Mouse (Mus musculus) megakaryocyte progenitor cell, adult 5-6 weeks (primary cell): ENCODE results near the gene Bicd2. TPM values are rescaled to one million over a fixed set of nuclear protein-coding genes. Genes with fewer than 3 reads are reported as not detected.
A peak's percentile ranks its signal among the peaks of the same experiment; 100 is the strongest.

Source experiments
- ATAC-seq: replicated peaks from 2 replicates; pipeline ENCODE4 v1.8.0; 2016; ENCODE audit warnings: mild to moderate bottlenecking, moderate TSS enrichment, inconsistent platforms; ENCODE audit not compliant: poor library complexity
- total RNA-seq, 2 experiments: library from RNA; stranded (forward) in 1 of 2; stranded (reverse) in 1 of 2; fragments of 157-497, 149-512 nt in 1 of 2; fragments of 200-1000 nt in 1 of 2; gene quantifications; 2 replicates each; pipeline versions ENCODE4 v1.2.3 to v1.2.4; 2015 to 2017

The Bicd2 gene
- total RNA-seq, 2 experiments from 2014 or later, result 10.9 to 17.1 TPM

- ATAC-seq, result no peak
Observed at GRCm38 (mm10) chr13:49324871-49325270, 16.5 kb upstream of the Bicd2 start.

- peak; percentile 81 for ATAC-seq
Observed at GRCm38 (mm10) chr13:49326246-49327206, 14.9 kb upstream of the Bicd2 start.

GRCm38 (mm10) chr13:49328101-49328500, 13.3 kb upstream of the Bicd2 start:
- ATAC-seq, result no peak

DNA sequence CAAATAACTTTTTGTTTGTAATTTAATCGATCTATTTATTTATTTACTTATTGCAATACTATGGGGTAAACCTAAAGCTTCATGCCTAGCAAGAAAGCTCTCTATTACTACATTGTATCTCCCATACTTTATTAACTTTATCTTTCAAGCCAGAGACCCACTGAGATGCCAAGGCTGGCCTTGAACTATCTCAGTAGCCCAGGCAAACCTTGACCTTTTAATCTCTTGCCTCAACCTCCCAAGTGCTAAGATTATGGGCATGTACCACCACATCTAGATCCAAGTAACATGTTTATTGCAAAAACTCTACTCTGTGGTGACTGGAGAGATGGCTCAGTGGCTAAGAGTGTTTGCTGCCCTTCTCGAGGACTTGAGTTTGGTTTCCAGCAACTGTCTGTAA, 8.1 kb upstream of the Bicd2 start:
- peak; percentile 80 for ATAC-seq

DNA sequence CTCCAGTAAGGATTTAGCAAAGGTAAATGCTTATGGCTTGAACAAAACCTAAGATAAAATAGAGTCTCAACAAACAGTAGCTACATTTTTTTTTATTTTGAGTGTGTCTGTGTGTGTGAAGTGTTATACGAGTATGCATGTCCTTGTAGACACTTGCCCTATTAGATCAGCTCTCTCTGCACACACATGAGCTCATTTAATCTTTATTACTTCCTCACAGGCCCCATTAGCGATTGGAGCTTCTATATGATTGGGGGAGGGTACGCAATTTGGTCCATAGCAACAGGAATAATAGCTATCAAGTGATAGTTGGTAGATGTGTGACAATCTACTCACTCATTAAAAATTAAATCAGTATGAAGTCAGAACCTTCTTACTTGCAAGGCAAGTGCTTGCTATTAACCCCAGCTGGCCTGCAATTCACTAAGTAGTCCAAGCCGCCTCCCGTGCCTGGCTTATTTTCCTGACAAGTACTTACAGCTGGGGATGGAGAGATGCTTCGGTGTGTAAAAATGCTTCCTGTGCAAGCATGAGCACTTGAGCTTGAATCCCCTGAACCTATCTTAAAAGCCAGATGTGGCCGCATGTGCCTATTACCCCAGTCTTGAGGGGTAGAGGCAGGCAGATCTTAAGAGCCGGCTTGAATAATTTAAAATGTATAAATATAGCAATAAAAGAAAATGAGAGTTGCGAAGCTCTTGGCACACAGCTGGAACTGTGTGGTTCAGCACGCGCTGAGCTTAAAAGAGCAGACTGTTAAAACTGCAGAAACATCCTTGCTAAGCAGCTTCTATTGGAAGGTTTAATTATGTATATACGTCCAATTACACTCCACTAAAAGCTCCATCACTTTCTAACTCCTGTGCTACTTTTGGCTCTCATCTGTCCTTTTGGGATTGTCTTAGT, 6.1 kb upstream of the Bicd2 start:
- ATAC-seq, result no peak

DNA sequence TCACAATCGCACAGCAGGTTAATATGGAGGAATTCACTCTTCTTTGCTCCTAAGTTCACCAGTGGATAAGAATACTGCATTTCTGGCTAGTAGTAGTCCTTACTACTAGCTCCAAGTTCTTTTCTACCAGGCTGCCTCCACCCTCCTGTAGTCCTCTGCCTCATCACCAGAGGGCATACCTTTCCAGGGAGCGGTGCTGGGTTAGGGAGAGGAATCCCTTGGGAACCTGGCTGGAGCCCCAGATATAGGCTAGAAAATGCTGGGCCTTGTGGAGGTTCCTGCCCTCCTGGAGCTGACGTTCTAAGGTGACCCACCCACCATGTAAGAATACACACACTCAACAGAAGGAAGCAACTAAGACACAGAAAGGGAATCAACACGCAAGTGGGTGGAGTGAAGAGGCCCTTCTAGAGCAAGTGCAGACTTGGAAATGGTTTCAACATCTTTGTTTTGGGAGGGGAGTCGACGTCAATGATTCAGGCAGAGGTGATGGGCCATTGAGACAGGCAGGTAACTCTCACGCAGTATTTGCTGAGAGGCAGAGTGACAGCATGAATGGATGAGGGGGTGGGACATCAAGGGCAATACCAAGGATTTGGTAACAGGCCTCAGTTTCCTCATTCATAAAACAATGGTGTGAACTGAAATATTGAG, 2.4 kb upstream of the Bicd2 start:
- no peak for ATAC-seq

DNA sequence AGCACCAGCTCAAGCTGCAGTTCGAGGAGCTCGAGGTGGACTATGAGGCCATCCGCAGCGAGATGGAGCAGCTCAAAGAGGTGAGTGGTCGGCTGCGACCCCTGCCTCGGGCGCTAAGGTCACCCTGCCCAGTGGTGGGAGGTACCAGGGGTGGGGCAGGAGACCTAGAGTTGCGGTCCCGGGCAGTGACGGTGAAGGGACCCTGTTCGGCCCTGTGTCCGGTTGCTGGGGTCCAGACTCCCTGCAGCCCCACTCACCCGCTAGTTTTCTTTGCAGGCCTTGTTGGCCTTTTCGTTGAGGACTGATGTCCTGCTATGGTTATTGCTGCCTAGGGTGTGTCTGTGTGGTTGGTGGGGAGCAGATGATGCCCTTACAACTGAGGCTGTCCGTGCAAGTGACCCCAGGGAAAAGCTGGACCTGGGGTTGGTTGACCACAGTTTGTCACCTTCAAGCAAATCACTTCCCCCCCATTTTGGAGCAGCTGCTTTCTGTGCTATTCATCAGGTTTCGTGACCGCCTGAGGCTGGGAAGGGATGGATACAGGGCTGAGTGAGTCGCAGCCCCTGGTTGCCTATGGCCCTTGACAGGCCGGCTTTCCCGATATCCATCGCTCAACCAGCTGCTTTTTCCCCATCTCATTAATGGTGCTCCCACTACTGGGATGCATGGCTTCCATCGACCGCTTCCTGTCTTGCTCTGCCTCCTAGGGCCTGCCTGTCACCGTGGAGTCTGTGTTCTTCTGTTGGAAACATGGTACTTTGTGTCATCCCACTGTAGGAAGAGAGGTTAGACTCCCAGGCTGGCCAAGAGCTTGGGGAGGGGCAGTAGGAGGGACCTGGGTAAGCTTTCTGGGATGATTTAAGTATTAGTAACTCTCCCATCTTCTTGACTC, 692 bp downstream of the Bicd2 start:
- no peak for ATAC-seq

DNA sequence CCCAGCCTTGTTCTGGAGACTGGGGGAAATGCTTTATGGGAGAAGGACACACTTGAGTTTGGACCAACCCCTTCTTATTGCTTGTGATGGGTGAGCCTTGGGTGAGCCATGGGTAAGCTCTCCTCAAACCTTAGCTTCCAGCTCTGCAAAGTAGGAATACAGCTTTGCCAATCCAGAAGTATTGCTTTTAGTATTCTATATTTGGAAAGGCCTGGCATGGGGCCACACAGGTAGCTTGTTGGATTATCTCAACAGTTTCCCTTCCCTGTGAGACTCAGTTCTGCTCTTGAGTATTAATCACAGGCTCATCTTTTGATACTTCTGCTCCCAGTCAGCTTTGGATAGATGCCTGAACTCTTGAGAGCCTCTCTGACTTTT, 1.3 kb downstream of the Bicd2 start:
- ATAC-seq, result no peak

DNA sequence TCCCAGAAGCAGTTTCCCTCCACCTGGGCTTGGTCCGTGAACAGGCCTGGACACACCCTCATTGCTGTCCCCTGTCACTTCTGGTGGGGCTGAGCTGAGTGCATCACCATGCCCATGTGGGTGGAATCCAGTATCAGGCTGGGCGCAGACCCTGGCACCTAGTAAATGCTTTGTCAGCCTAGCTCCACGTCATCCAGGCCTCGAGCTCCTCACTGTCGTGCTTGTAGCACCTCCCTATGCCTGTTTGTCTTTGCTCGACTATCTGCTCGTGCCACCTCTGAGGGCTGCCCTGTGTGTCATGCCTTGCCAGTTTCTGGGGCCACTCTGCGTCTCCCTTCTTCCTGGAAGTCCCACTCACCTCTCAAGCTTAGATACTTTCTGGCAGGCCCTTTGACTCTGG, 3.2 kb downstream of the Bicd2 start:
- peak; percentile 38 for ATAC-seq

- no peak for ATAC-seq
Observed at GRCm38 (mm10) chr13:49345476-49345875, 4.1 kb downstream of the Bicd2 start.

DNA sequence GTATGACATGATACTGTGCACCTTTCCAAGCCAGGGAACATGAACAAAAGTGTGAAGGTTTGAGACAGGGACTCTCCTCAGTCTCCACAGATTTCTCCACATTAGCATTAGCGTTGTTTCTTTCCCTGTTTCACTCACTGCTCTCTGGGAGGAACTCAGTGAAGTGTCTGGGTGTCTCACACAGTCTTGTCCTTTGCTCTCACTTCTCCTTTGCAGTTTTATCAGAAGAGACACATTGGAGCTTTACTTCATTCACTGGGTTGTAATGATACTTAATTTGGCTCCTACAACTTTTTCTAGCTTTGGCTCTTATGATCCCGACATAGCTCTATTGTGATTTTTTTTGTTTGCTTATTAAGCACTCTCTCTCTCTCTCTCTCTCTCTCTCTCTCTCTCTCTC, 7.1 kb downstream of the Bicd2 start:
- ATAC-seq, result peak; percentile 12; the same call in 1 of the 2 replicates

DNA sequence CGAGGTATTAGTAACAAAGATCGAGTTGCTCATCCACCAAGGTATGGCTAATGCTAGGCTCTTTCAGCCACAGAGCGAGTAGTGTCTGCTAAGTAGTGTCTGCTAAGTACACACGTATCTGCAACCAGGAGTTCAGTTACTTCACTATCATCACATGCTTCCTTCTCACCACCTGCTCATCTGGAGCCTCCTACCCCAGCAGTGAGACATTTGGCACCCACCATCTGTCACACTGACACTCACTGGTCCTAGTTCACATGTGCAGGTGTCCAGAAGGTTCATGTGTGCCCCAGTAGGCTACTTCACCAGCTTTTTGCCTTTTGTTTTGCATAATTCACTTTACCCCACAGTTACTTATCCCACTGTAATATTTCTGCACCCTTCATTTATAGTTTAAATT, 8.0 kb downstream of the Bicd2 start:
- ATAC-seq, result no peak

DNA sequence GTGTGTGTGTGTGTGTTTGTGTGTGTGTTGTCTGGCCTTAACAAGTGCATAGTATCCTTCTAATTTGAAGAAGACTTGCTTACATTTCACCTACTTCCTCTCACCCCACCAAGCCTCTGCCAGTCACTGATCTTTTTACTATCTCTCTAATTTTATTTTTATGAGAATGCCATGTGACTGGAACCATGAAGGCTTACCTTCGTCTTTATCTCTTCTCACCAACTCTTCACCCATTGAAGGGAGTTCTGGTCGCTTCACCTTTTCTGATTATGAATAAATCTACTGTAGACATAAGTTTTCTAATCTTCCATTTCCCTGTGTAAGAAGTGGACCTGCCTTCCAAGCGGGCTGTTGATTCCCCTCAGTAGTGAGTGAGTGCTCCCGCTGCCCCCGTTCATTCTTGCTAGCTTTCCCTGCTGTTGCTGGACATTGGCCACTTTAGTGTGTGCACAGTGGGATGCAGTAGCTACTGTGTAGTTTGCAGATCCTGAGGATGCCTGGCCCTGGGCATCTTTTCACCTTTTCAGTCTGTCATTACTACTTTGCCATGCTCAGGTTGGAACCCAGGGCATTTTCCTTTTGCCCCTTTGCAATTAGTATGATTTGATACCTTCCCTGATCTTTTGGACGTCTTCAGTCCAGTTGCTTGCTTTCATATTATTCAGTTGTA, 8.6 kb downstream of the Bicd2 start:
- ATAC-seq, result 0 out of 2 replicates have a peak, but pooled peaks have one; percentile 3

GRCm38 (mm10) chr13:49352581-49353159, 11.3 kb downstream of the Bicd2 start:
- ATAC-seq, result peak; percentile 69

DNA sequence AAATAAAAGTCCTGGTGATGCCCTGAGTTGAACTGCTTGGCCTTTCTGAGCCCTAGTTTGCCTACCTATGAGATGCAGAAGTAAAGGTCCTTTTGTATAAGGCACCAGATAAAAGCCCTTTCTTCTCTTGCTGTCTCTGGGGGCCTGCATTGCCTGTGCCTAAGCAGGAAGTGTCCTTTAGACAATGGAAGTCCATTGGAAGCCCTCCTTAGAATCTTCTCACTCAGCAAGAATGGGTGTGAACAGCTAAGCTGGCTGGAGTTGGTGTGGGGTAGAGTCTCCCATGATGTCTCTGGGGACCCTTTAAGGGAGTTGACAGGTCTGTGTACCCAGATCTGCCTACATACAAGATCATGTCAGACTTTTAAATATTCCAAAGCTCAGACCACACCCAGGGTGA, 12.0 kb downstream of the Bicd2 start:
- no peak for ATAC-seq

DNA sequence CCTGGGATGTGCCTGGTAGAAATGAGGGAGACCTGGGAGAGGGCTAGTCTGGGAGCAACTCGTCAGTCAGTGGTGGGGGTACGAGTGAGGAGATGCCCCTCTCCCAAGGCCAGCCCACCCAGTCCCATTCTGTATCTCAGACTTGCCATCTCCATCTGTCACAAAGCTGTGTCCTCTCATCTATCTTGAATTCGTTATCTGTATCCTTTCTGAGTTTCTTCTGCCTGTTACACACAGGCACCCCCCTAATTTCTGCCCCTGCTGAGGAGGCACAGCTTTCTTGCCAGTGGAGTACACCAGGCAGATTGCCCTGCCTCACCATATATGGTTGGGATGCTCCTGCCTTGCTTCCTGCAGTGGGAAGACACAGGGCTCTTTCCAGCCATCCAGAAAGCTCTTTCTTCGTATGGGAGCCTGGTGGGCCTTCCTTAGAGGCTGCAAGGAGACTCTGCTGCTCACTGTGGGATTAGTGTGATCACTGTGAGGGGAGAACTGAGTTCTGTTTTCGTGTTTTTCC, 12.7 kb downstream of the Bicd2 start:
- no peak for ATAC-seq

- ATAC-seq, result no peak
Observed at GRCm38 (mm10) chr13:49355461-49356061, 14.2 kb downstream of the Bicd2 start.

- no peak for ATAC-seq
Observed at GRCm38 (mm10) chr13:49356090-49356489, 14.7 kb downstream of the Bicd2 start.
